Mouse (Mus musculus) heart, postnatal 0 days (tissue): ENCODE data around the gene Epas1. TPM values are rescaled to one million over a fixed set of nuclear protein-coding genes. Genes with fewer than 3 reads are reported as not detected.

Experiments used
- ATAC-seq: fragments of 200-750 bp; cut with Nextera tagmentation; 2 replicates; pipeline ENCODE4 v1.8.0; 2017; ENCODE audit warnings: low read depth, moderate number of reproducible peaks, moderate library complexity; ENCODE audit not compliant: insufficient read depth
- DNase-seq: peaks from one replicate; pipeline ENCODE4 v3.0.0-alpha.2; 2016; ENCODE audit warnings: low spot score
- H3K27ac ChIP-seq: fragments of 300-500 bp; sonication (generic); 2 replicates; pipeline ENCODE4 v1.5.1; 2014; ENCODE audit warnings: low read depth, mild to moderate bottlenecking
- H3K27me3 ChIP-seq: fragments of 300-500 bp; sonication (generic); 2 replicates; pipeline ENCODE4 v1.6.1; 2014; ENCODE audit warnings: low read length, mixed read lengths; ENCODE audit not compliant: control insufficient read depth, insufficient read depth
- H3K36me3 ChIP-seq: fragments of 300-500 bp; sonication (generic); replicated peaks from 2 replicates; pipeline ENCODE4 v1.6.1; 2014; ENCODE audit warnings: low read length, mixed read lengths; ENCODE audit not compliant: control insufficient read depth, insufficient read depth
- H3K4me1 ChIP-seq: fragments of 300-500 bp; sonication (generic); 2 replicates; pipeline ENCODE4 v1.6.1; 2014; ENCODE audit warnings: antibody characterized with exemption; ENCODE audit not compliant: control insufficient read depth, insufficient read depth
- H3K4me2 ChIP-seq: fragments of 300-500 bp; sonication (generic); 2 replicates; pipeline ENCODE4 v1.6.1; 2014; ENCODE audit warnings: low read depth, mild to moderate bottlenecking, low read length, moderate library complexity
- H3K4me3 ChIP-seq: fragments of 300-500 bp; sonication (generic); 2 replicates; pipeline ENCODE4 v1.5.1; 2014; ENCODE audit warnings: low read depth, low read length
- H3K9ac ChIP-seq: fragments of 300-500 bp; sonication (generic); replicated peaks from 2 replicates; pipeline ENCODE4 v1.6.1; 2014; ENCODE audit warnings: low read depth, low read length, mixed read lengths
- H3K9me3 ChIP-seq: fragments of 300-500 bp; sonication (generic); replicated peaks from 2 replicates; pipeline ENCODE4 v1.6.1; 2016; ENCODE audit warnings: low read length; ENCODE audit not compliant: control insufficient read depth
- CTCF ChIP-seq: IDR thresholded peaks from 2 replicates; pipeline ENCODE4 v1.5.1; 2016; ENCODE audit warnings: antibody characterized with exemption, control low read depth, low read depth
- EP300 ChIP-seq: IDR thresholded peaks from 2 replicates; pipeline ENCODE4 v1.6.1; 2016; ENCODE audit warnings: antibody characterized with exemption, low read depth
- WGBS: fragments of 180-500 bp; shearing (Covaris S2); extraction: QIAGEN DNeasy Blood & Tissue Kit; methylation state at CpG from one replicate; pipeline ENCODE4 v1.1.7; 2014; 5-methylcytosine and 5-hydroxymethylcytosine counted together
- polyA plus RNA-seq: library from polyadenylated mRNA; unstranded; fragments of >200 nt; fragmentation: Nextera tagmentation; extraction: Ambion mirVana; gene quantifications from 2 replicates; pipeline ENCODE4 v1.2.1, GENCODE M21; 2015
- total RNA-seq: library from RNA; depleted of rRNA; stranded (reverse); fragments of >200 nt; gene quantifications from 2 replicates; pipeline ENCODE4 v1.2.3, GENCODE M21; 2014; ENCODE audit warnings: low replicate concordance

Gene Epas1
- total and polyA plus RNA-seq, 2 experiments from 2014 or later = 9.1 to 28.7 TPM

DNA sequence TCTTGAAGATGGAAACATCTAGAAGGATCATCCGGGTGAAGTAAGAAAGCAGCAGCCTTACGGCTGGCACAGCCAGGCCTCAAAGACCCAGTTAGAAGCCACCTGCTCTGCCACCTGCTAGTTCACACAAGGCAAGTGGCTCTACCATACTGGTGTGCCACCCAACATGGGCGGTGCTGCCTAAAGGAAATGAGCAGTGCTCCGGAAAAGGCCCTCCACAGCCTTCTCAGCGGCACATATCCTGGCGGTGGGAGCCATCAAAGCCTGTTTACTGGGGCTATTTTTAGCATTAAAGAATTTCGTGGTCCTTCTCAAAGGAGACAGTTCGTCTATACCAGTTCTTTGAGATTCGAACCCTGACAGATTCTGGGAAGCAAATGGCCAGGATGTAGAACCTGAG, 48.4 kb downstream of the Epas1 start:
- Histone ChIP-seq H3K27ac (peak overlapping the region; percentile 88), H3K4me2 (no peak overlapping the region), H3K9ac (no peak overlapping the region), H3K36me3 (peaks cover 21% of the 10 kb centered on the region), H3K4me1 (peaks cover 25% of the 10 kb centered on the region), H3K27me3 (no peaks in the 10 kb centered on the region), H3K9me3 (no peaks in the 10 kb centered on the region), H3K4me3 (no peak overlapping the region)
- DNase-seq (no peak), ATAC-seq (no peak)
- WGBS = 31% methylated on average over 9 of the region's 9 CpGs
- TF ChIP-seq EP300 = no peak
- TF ChIP-seq CTCF = no peak

DNA sequence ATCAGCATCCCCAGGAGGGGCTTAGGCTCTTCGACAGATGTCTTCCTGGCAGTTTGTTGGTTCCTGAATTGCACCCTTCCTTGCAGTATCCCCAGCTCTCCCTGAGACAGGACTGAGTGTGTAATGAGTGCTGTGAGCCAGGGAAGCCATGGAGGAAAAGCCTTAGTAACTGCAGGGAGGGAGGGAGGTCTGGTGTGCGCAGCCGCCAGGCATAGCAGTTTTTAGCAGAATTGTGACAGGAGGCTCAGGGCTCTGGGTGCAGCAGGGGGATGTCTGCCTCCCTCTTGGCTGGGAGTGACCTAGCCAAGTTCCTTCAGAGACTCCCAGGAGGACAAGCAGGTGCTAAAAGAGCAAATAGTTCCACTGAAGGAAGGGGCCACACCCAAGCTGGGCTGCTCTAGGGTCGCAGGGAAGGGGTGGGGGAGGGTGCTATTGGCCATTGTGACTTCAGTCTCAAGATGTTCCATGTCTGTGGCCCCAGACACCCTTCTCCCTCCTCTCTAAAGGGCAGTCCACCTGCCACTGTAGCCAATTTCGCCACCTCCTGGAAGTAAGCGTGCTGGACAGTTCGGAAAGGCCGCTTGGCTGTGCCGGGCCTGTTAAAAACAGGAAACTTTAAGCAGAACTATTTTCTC, 49.0 kb downstream of the Epas1 start:
- no peak overlapping the region for H3K9ac ChIP-seq
- H3K36me3 ChIP-seq = peaks cover 25% of the 10 kb centered on the region
- H3K27me3 ChIP-seq = no peaks in the 10 kb centered on the region
- H3K4me2 ChIP-seq = no peak overlapping the region
- TF ChIP-seq CTCF (peak; percentile 64), EP300 (peak; percentile 35)
- DNase-seq (peak; percentile 37), ATAC-seq (peak; percentile 68)
- no peak overlapping the region for H3K4me3 ChIP-seq
- peaks cover 25% of the 10 kb centered on the region for H3K4me1 ChIP-seq
- WGBS = 32% methylated on average over 9 of the region's 9 CpGs
- no peaks in the 10 kb centered on the region for H3K9me3 ChIP-seq
- peak overlapping the region; percentile 88 for H3K27ac ChIP-seq

DNA sequence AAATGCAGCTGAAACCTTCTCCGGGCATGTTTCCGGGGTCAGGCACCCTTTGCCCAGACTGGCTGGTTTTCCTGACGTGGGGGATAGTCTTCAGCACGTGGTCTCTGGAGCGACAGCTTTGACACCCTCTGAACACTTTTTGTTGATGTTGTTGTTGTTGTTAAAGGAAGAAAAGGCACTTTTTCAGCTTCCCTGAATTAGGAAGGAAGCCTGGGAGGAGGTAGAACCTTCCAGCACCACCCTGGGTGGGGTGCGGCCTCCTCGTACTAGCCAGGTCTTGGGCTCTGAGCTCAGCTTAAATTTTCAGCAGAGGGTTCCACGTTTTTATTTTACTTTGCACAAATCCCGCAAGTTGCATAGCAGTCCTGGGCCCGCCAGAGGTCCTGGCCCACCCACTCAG, 49.6 kb downstream of the Epas1 start:
- WGBS = 79% methylated on average over 10 of the region's 10 CpGs
- Histone ChIP-seq H3K4me3 (no peak overlapping the region), H3K9me3 (no peaks in the 10 kb centered on the region), H3K27ac (peak overlapping the region; percentile 88; the same call in 1 of the 2 replicates), H3K36me3 (peaks cover 25% of the 10 kb centered on the region), H3K9ac (no peak overlapping the region), H3K27me3 (no peaks in the 10 kb centered on the region), H3K4me1 (peaks cover 23% of the 10 kb centered on the region), H3K4me2 (no peak overlapping the region)
- TF ChIP-seq EP300 (no peak), CTCF (no peak)
- no peak for DNase-seq
- no peak for ATAC-seq

DNA sequence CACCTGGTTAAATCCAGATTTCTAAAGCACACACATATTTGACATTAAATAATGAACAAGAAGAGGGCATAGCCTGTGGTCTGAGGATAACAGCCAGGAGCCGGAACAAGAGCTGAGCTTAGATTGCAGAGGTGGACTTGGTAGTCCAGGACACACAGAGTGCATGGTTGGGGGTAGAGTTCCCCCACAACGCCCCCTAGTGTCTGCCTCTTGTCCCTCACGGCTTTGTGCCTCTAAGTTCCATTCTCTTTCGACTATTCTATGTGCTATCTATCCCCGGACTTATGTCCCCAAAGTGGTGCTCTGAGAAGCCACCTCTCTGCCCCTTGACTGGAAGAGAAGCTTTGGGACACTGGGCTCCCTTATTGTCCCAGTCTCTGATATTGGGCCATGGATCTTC, 50.2 kb downstream of the Epas1 start:
- DNase-seq = no peak
- 0 out of 2 replicates have a peak overlapping the region, but pooled peaks have one; percentile 88 for H3K27ac ChIP-seq

DNA sequence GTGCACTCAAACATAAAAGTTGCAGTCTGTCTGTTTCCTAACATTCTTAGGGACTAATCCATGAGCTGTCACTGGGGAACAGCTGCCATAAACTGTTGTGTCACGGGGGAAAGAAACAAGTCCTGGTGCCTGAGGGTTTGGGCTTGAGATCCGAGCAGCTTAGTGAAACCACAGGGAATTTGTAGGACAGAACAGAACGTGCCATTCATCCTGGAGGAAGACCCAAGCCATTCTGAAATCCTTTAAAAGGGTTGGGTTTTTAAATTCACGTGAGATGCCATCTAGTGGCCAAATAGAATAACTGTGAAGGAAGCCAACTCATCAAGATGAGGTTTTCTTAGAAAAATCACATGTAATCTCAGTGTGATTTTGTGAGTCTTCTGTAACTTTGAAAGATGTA, 58.5 kb downstream of the Epas1 start:
- no peak overlapping the region for H3K4me3 ChIP-seq
- no peak overlapping the region for H3K9ac ChIP-seq
- no peaks in the 10 kb centered on the region for H3K9me3 ChIP-seq
- TF ChIP-seq EP300 (no peak), CTCF (peak; percentile 58)
- DNase-seq = peak; percentile 73
- 3% methylated on average over 4 of the region's 4 CpGs for WGBS
- no peaks in the 10 kb centered on the region for H3K4me1 ChIP-seq
- no peak overlapping the region for H3K27ac ChIP-seq
- ATAC-seq = no peak
- no peak overlapping the region for H3K4me2 ChIP-seq
- no peaks in the 10 kb centered on the region for H3K27me3 ChIP-seq
- peaks cover 22% of the 10 kb centered on the region for H3K36me3 ChIP-seq

More for the DNA sequence above, 50.2 kb downstream of the Epas1 start:
- Histone ChIP-seq H3K4me1 (peaks cover 20% of the 10 kb centered on the region), H3K9me3 (no peaks in the 10 kb centered on the region), H3K9ac (no peak overlapping the region), H3K36me3 (peaks cover 25% of the 10 kb centered on the region), H3K4me3 (no peak overlapping the region), H3K27me3 (no peaks in the 10 kb centered on the region), H3K4me2 (no peak overlapping the region)
- no peak for ATAC-seq
- WGBS = 79% methylated on average over 5 of the region's 5 CpGs
- TF ChIP-seq CTCF (peak; percentile 29), EP300 (no peak)

DNA sequence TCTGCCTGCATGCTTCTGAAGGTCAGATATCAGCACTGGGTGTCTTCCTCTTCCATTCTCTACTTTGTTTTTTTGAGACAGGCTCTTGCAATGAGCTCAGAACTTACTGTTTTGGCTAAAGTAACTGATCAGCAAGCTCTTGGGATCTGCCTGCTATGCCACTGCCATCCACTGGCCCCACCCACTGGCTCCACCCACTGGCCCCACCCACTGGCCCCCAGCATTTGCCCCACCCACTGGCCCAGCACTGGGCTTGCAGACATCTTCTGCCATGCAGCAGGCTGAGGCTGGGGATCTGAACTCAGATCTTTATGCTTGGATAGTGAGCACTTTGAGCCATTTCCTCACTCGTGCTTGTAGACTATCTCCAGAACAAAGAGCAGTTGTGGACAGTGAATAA, 60.8 kb downstream of the Epas1 start:
- Histone ChIP-seq H3K4me1 (no peaks in the 10 kb centered on the region), H3K27me3 (no peaks in the 10 kb centered on the region), H3K9ac (no peak overlapping the region), H3K9me3 (no peaks in the 10 kb centered on the region), H3K4me3 (no peak overlapping the region), H3K4me2 (no peak overlapping the region), H3K27ac (no peak overlapping the region), H3K36me3 (peaks cover 31% of the 10 kb centered on the region)
- TF ChIP-seq CTCF (no peak), EP300 (no peak)
- no peak for ATAC-seq
- WGBS = 48% methylated on average over 1 of the region's 1 CpGs
- DNase-seq = no peak
